Mouse (Mus musculus) spleen, adult 2 months (tissue): Measurements from ENCODE around the gene Zmiz1. TPM values are rescaled to one million over a fixed set of nuclear protein-coding genes. Genes with fewer than 3 reads are reported as not detected.
A peak's percentile ranks its signal among the peaks of the same experiment; 100 is the strongest.

Source experiments
- DNase-seq, 2 experiments: peaks; one replicate each; pipeline versions ENCODE4 v3.0.0 to v3.0.0-alpha.2; 2012 to 2021; ENCODE audit warnings: low spot score in 2 of 2, low read depth in 1 of 2
- H3K27ac ChIP-seq: fragments of 200-500 bp; 2 replicates; pipeline ENCODE4 v1.5.1; 2012; ENCODE audit warnings: low read length, inconsistent platforms; ENCODE audit not compliant: insufficient read depth
- H3K27me3 ChIP-seq: fragments of 200-500 bp; 2 replicates; pipeline ENCODE4 v1.6.1; 2012; ENCODE audit warnings: mild to moderate bottlenecking, moderate library complexity, low read length, inconsistent platforms; ENCODE audit not compliant: control insufficient read depth, insufficient read depth
- H3K36me3 ChIP-seq: fragments of 200-500 bp; 2 replicates; pipeline ENCODE4 v1.6.1; 2012; ENCODE audit warnings: mild to moderate bottlenecking, low read length, inconsistent platforms; ENCODE audit not compliant: control insufficient read depth, insufficient read depth
- H3K4me1 ChIP-seq: fragments of 200-500 bp; 2 replicates; pipeline ENCODE4 v1.6.1; 2011; ENCODE audit warnings: inconsistent platforms; ENCODE audit not compliant: control insufficient read depth, insufficient read depth, insufficient read length
- H3K4me3 ChIP-seq: fragments of 200-500 bp; 2 replicates; pipeline ENCODE4 v1.5.1; 2011; ENCODE audit warnings: mild to moderate bottlenecking, inconsistent platforms; ENCODE audit not compliant: insufficient read depth, insufficient read length; ENCODE audit errors: extremely low read depth
- CTCF ChIP-seq: fragments of 200-500 bp; IDR thresholded peaks from 2 replicates; pipeline ENCODE4 v1.5.1; 2011; ENCODE audit warnings: mild to moderate bottlenecking, inconsistent platforms; ENCODE audit not compliant: insufficient read depth, insufficient read length, insufficient replicate concordance; ENCODE audit errors: extremely low read depth
- POLR2A ChIP-seq: fragments of 200-500 bp; IDR thresholded peaks from 2 replicates; pipeline ENCODE4 v1.6.1; 2011; ENCODE audit warnings: low read depth, low read length, inconsistent platforms
- WGBS: fragments of 180-500 bp; shearing (Covaris S2); methylation state at CpG from one replicate; pipeline ENCODE4 v1.1.7; 2018; 5-methylcytosine and 5-hydroxymethylcytosine counted together
- polyA plus RNA-seq: library from polyadenylated mRNA; depleted of rRNA; stranded (reverse); fragments of >200 nt; gene quantifications from 2 replicates; pipeline ENCODE4 v1.2.3, GENCODE M21; 2012

Zmiz1 gene
- polyA plus RNA-seq, 1 experiment = 48.5 TPM

GRCm38 (mm10) chr14:25546852-25547621 lies 88.1 kb downstream of the Zmiz1 start:
- no peak for TF ChIP-seq CTCF
- H3K4me1 ChIP-seq = peaks cover 21% of the 10 kb centered on the region
- no peak overlapping the region for H3K27ac ChIP-seq
- WGBS = 17% methylated on average over 14 of the region's 14 CpGs
- no peak for DNase-seq
- no peaks in the 10 kb centered on the region for H3K36me3 ChIP-seq
- no peak overlapping the region for H3K4me3 ChIP-seq
- no peaks in the 10 kb centered on the region for H3K27me3 ChIP-seq

GRCm38 (mm10) chr14:25547882-25548281 lies 88.9 kb downstream of the Zmiz1 start:
- DNase-seq = no peak
- H3K4me1 ChIP-seq = peaks cover 21% of the 10 kb centered on the region
- TF ChIP-seq CTCF (no peak), POLR2A (no peak)
- H3K4me3 ChIP-seq = no peak overlapping the region
- 37% methylated on average over 9 of the region's 9 CpGs for WGBS
- no peaks in the 10 kb centered on the region for H3K36me3 ChIP-seq
- H3K27ac ChIP-seq = peak overlapping the region; percentile 43; the same call in 1 of the 2 replicates
- H3K27me3 ChIP-seq = no peaks in the 10 kb centered on the region

GRCm38 (mm10) chr14:25548650-25549049 lies 89.7 kb downstream of the Zmiz1 start:
- Histone ChIP-seq H3K4me1 (peaks cover 21% of the 10 kb centered on the region), H3K27ac (no peak overlapping the region), H3K36me3 (0 out of 2 replicates have a peak, but pooled peaks cover under 1% of the 10 kb centered on the region), H3K27me3 (no peaks in the 10 kb centered on the region), H3K4me3 (no peak overlapping the region)
- TF ChIP-seq CTCF (no peak), POLR2A (no peak)
- no peak for DNase-seq
- 64% methylated on average over 6 of the region's 6 CpGs for WGBS

GRCm38 (mm10) chr14:25549125-25549524 lies 90.1 kb downstream of the Zmiz1 start:
- DNase-seq = no peak
- Histone ChIP-seq H3K4me1 (peaks cover 21% of the 10 kb centered on the region), H3K36me3 (0 out of 2 replicates have a peak, but pooled peaks cover 1% of the 10 kb centered on the region), H3K27me3 (no peaks in the 10 kb centered on the region), H3K4me3 (no peak overlapping the region), H3K27ac (no peak overlapping the region)
- WGBS = 84% methylated on average over 7 of the region's 7 CpGs
- TF ChIP-seq POLR2A = no peak
- TF ChIP-seq CTCF = no peak

- Histone ChIP-seq H3K4me3 (no peak overlapping the region), H3K4me1 (peaks cover 21% of the 10 kb centered on the region), H3K27me3 (no peaks in the 10 kb centered on the region), H3K36me3 (0 out of 2 replicates have a peak, but pooled peaks cover 1% of the 10 kb centered on the region), H3K27ac (no peak overlapping the region)
- WGBS = 70% methylated on average over 10 of the region's 10 CpGs
- no peak for TF ChIP-seq CTCF
- no peak for TF ChIP-seq POLR2A
- peak in 1 of 2 experiments; percentile 16 for DNase-seq
Measured at GRCm38 (mm10) chr14:25549871-25550840, 91.2 kb downstream of the Zmiz1 start.

GRCm38 (mm10) chr14:25551731-25552130 lies 92.7 kb downstream of the Zmiz1 start:
- peaks cover 14% of the 10 kb centered on the region for H3K4me1 ChIP-seq
- DNase-seq = no peak
- H3K27ac ChIP-seq = no peak overlapping the region
- H3K4me3 ChIP-seq = no peak overlapping the region
- WGBS = 24% methylated on average over 2 of the region's 2 CpGs
- H3K27me3 ChIP-seq = no peaks in the 10 kb centered on the region
- 0 out of 2 replicates have a peak, but pooled peaks cover 1% of the 10 kb centered on the region for H3K36me3 ChIP-seq
- no peak for TF ChIP-seq CTCF
- no peak for TF ChIP-seq POLR2A

GRCm38 (mm10) chr14:25553382-25553781 lies 94.4 kb downstream of the Zmiz1 start:
- peaks cover 4% of the 10 kb centered on the region; the same call in 1 of the 2 replicates for H3K4me1 ChIP-seq

More at GRCm38 (mm10) chr14:25553382-25553781, 94.4 kb downstream of the Zmiz1 start:
- TF ChIP-seq POLR2A (no peak), CTCF (no peak)
- Histone ChIP-seq H3K27ac (no peak overlapping the region), H3K27me3 (no peaks in the 10 kb centered on the region), H3K36me3 (0 out of 2 replicates have a peak, but pooled peaks cover 1% of the 10 kb centered on the region), H3K4me3 (no peak overlapping the region)
- no peak for DNase-seq
- 90% methylated on average over 2 of the region's 2 CpGs for WGBS
